Mouse (Mus musculus): ENCODE measurements at regions not wholly inside any gene's neighbourhood (a gene's known extent, or its start where the extent isn't known, plus 50 kb on each side); places are given as distances from the start of the nearest gene placed in this dataset.
A peak's percentile ranks its signal among the peaks of the same experiment; 100 is the strongest.
"Not testable (repeated sequence)": the region's sequence is repeated elsewhere in the genome, so short reads cannot be mapped to it uniquely, and the experiment has no call there.

DNA sequence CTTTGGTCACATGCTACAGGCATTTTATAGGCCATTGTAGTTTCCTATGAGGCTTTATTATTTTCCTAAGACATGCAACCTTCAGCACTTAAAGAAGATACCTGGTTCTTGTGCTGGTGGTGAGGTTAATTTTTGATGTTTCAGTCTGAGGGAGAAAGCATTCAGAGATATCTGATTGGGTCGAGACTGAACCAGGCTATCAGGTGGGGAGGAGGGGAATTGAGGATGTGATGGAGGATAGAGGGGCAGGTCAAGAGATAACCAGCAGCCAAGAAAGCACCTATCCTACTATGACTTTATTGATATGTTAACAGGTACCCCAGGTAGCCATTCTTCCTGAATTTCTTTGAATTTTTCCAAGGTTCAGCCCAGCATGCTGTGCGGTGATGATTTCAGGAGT is 74.1 kb upstream of the Zfp988 start:
- peaks cover 28% of the 10 kb centered on the region for H3K9me3 ChIP-seq (ENCODE audit: control insufficient read depth, low read length)
- ATAC-seq (replicated peaks; ENCODE audit: low FRiP score): not testable (repeated sequence)
- 78% methylated on average over 2 of the region's 2 CpGs for WGBS

DNA sequence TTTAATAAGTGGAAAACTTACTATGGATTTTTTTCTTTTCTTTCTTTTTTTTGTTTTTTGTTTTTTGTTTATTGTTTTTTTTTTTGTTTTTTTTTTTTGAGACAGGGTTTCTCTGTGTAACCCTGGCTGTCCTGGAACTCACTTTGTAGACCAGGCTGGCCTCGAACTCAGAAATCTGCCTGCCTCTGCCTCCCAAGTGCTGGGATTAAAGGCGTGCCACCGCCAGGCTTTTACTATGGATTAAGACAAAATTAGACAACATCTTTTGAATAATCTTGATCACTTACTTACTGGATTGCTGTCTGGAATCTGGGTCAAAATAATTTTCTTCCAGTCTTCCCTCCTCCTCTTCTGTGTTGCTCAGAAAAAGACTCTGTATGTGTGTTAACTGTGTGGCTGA is 73.7 kb upstream of the Zfp988 start:
- not testable (repeated sequence) for DNase-seq (ENCODE audit: low spot score); H3K36me3 ChIP-seq (ENCODE audit: control insufficient read depth, insufficient read depth, low read length); H3K4me2 ChIP-seq (ENCODE audit: low read depth, low read length, severe bottlenecking); H3K4me3 ChIP-seq (ENCODE audit: low read depth, low read length); H3K4me1 ChIP-seq (replicated peaks; ENCODE audit: control insufficient read depth, insufficient read depth, low read length); H3K27me3 ChIP-seq (ENCODE audit: control insufficient read depth, insufficient read depth, low read length); H3K9ac ChIP-seq (ENCODE audit: low read length); H3K27ac ChIP-seq (ENCODE audit: low read depth, low read length)
- H3K9me3 ChIP-seq (ENCODE audit: control insufficient read depth, low read length): peaks cover 28% of the 10 kb centered on the region
- WGBS: 85% methylated on average over 3 of the region's 3 CpGs
- ATAC-seq (replicated peaks; ENCODE audit: low FRiP score): peak; percentile 46; the same call in 1 of the 2 replicates

More for the DNA sequence above, 74.1 kb upstream of the Zfp988 start:
- H3K27me3 ChIP-seq (ENCODE audit: control insufficient read depth, insufficient read depth, low read length); H3K4me2 ChIP-seq (ENCODE audit: low read depth, low read length, severe bottlenecking); H3K4me3 ChIP-seq (ENCODE audit: low read depth, low read length); H3K9ac ChIP-seq (ENCODE audit: low read length); DNase-seq (ENCODE audit: low spot score); H3K4me1 ChIP-seq (replicated peaks; ENCODE audit: control insufficient read depth, insufficient read depth, low read length); H3K27ac ChIP-seq (ENCODE audit: low read depth, low read length); H3K36me3 ChIP-seq (ENCODE audit: control insufficient read depth, insufficient read depth, low read length): not testable (repeated sequence)

DNA sequence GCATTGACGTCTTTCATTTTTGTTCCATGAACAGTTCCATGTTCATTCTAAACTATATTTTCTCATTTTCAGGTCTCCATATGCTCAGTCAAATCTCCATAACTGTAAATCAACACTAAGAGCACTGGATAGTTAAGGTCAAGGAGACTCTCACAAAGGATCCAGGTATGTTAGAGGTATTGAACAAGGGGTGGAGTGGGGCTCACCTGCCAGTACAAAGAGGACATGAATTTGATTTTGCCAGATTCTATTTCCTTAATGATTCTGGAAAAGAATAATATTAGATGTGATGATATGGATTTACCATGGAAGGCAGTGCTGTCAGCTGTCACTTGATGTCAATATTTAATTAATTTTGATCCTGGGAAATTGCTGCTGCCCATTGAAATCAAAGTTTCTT is 73.2 kb upstream of the Zfp988 start:
- 91% methylated on average over 1 of the region's 1 CpGs for WGBS
- not testable (repeated sequence) for H3K27me3 ChIP-seq (ENCODE audit: control insufficient read depth, insufficient read depth, low read length); H3K36me3 ChIP-seq (ENCODE audit: control insufficient read depth, insufficient read depth, low read length); H3K27ac ChIP-seq (ENCODE audit: low read depth, low read length); DNase-seq (ENCODE audit: low spot score); H3K9ac ChIP-seq (ENCODE audit: low read length); H3K4me2 ChIP-seq (ENCODE audit: low read depth, low read length, severe bottlenecking); ATAC-seq (replicated peaks; ENCODE audit: low FRiP score); H3K4me1 ChIP-seq (replicated peaks; ENCODE audit: control insufficient read depth, insufficient read depth, low read length); H3K4me3 ChIP-seq (ENCODE audit: low read depth, low read length)
- H3K9me3 ChIP-seq (ENCODE audit: control insufficient read depth, low read length): peaks cover 28% of the 10 kb centered on the region

DNA sequence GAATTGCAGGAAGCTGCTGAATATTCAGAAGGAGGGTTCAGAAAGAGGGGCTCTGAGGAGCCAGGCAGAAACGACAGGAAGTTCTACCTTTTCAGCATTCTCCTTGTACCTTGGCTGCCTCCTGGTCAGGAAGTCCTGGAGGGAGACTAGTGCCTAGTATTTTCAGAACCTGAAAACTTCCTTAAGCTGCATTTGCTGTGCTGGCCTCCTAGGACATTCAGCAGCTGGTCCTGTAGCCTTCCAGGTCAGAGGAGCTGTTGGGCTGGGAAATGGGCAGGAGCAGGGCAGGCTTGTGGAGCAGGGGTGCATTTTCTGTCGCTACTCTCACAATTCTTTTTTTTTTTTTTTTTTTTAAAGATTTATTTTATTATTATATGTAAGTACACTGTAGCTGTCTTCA is 71.2 kb upstream of the Zfp988 start:
- H3K4me1 ChIP-seq (replicated peaks; ENCODE audit: control insufficient read depth, insufficient read depth, low read length); ATAC-seq (replicated peaks; ENCODE audit: low FRiP score); H3K9ac ChIP-seq (ENCODE audit: low read length); H3K4me3 ChIP-seq (ENCODE audit: low read depth, low read length); H3K27me3 ChIP-seq (ENCODE audit: control insufficient read depth, insufficient read depth, low read length); H3K36me3 ChIP-seq (ENCODE audit: control insufficient read depth, insufficient read depth, low read length); H3K4me2 ChIP-seq (ENCODE audit: low read depth, low read length, severe bottlenecking); H3K27ac ChIP-seq (ENCODE audit: low read depth, low read length): not testable (repeated sequence)
- 47% methylated on average over 2 of the region's 2 CpGs for WGBS
- DNase-seq (ENCODE audit: low spot score): peak; percentile 46
- H3K9me3 ChIP-seq (ENCODE audit: control insufficient read depth, low read length): peaks cover 28% of the 10 kb centered on the region

DNA sequence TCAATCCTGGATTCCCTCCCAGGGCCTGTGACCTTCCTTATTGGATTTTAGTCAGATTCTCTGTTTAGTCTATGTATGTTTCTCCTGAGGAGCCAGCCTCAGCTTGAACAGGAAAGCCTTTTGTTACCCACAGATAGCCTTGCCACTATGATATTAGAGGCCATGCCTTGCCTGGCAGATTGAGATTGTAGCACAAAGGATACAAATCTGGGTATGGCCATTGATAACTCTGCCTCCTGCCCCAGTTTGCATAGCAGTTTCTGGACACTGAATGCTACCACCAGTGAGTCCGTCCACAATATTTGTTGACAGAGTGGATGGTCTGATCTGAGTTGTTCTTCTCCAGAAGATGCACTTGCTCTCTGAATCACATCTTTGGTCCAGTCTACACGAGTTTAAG is 70.0 kb upstream of the Zfp988 start:
- not testable (repeated sequence) for DNase-seq (ENCODE audit: low spot score); H3K4me3 ChIP-seq (ENCODE audit: low read depth, low read length); H3K27me3 ChIP-seq (ENCODE audit: control insufficient read depth, insufficient read depth, low read length); H3K9ac ChIP-seq (ENCODE audit: low read length); H3K4me1 ChIP-seq (replicated peaks; ENCODE audit: control insufficient read depth, insufficient read depth, low read length); H3K4me2 ChIP-seq (ENCODE audit: low read depth, low read length, severe bottlenecking); ATAC-seq (replicated peaks; ENCODE audit: low FRiP score); H3K27ac ChIP-seq (ENCODE audit: low read depth, low read length); H3K36me3 ChIP-seq (ENCODE audit: control insufficient read depth, insufficient read depth, low read length)
- 54% methylated on average over 2 of the region's 2 CpGs for WGBS
- peaks cover 30% of the 10 kb centered on the region for H3K9me3 ChIP-seq (ENCODE audit: control insufficient read depth, low read length)

DNA sequence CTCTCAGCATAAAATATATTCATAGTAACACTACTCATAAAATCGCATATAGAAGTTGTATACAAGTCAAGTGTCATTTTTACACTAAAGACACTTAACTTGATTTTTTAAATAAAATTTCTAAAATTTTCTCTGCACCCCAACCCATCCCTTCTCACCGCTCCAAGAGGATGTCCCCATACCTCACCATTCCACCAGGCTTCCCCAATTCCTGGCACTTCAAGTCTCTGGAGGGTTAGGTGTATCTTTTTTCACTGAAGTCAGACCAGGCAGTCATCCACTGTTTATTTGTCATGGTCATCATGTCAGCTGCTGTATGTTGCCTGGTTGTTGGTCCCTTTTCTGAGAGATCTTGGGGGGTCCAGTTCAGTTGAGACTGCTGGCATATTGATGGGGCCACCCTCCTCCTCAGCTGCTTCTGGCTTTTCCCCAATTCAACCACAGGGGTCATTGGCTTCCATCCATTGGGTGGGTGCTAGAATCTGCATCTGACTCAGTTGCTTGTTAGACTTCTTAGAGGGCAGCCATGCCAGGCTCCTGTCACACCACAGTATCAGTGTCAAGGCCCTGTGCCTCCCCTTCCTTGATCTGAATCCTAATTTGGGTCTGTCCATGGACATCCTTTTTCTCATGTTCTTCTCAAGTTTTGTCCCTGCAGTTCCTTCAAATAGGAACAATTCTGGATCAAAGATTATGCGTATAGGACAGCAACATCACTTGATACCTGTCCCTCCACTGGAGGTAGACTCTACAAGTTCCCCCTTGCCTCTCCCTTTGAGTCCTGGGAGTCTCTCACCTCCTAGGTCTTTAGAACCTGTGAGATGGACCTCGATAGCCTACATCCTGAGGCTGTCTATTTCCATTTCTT is 63.9 kb upstream of the Zfp988 start:
- peak; percentile 33 for ATAC-seq (replicated peaks; ENCODE audit: low FRiP score)
- H3K27ac ChIP-seq (ENCODE audit: low read depth, low read length); DNase-seq (ENCODE audit: low spot score); H3K9ac ChIP-seq (ENCODE audit: low read length); H3K4me1 ChIP-seq (replicated peaks; ENCODE audit: control insufficient read depth, insufficient read depth, low read length); H3K4me2 ChIP-seq (ENCODE audit: low read depth, low read length, severe bottlenecking); H3K27me3 ChIP-seq (ENCODE audit: control insufficient read depth, insufficient read depth, low read length); H3K4me3 ChIP-seq (ENCODE audit: low read depth, low read length); H3K9me3 ChIP-seq (ENCODE audit: control insufficient read depth, low read length); H3K36me3 ChIP-seq (ENCODE audit: control insufficient read depth, insufficient read depth, low read length): not testable (repeated sequence)
- 73% methylated on average over 4 of the region's 4 CpGs for WGBS

DNA sequence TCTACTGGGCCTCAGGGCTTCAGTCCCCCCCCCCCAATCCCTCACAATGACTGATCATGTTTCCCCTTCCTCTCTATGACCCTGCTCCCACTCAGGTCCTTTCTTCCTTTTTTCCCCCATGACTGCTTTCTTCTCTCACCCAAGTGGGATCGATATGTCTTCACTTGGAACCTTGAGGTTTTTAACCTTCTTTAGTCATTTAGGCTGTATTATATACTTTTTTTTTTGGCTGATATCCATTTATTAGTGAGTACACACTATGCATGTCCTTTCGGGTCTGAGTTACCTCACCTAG is 63.3 kb upstream of the Zfp988 start:
- DNase-seq (ENCODE audit: low spot score) (no peak), ATAC-seq (replicated peaks; ENCODE audit: low FRiP score) (peak; percentile 44; the same call in 1 of the 2 replicates)
- no peak overlapping the region for H3K4me2 ChIP-seq (ENCODE audit: low read depth, low read length, severe bottlenecking)
- 88% methylated on average over 2 of the region's 2 CpGs for WGBS
- H3K4me3 ChIP-seq (ENCODE audit: low read depth, low read length): no peak overlapping the region
- H3K9ac ChIP-seq (ENCODE audit: low read length): no peak overlapping the region
- H3K27me3 ChIP-seq (ENCODE audit: control insufficient read depth, insufficient read depth, low read length): no peaks in the 10 kb centered on the region
- no peaks in the 10 kb centered on the region for H3K36me3 ChIP-seq (ENCODE audit: control insufficient read depth, insufficient read depth, low read length)
- no peaks in the 10 kb centered on the region for H3K4me1 ChIP-seq (replicated peaks; ENCODE audit: control insufficient read depth, insufficient read depth, low read length)
- peaks cover 10% of the 10 kb centered on the region; the same call in 1 of the 2 replicates for H3K9me3 ChIP-seq (ENCODE audit: control insufficient read depth, low read length)
- H3K27ac ChIP-seq (ENCODE audit: low read depth, low read length): no peak overlapping the region

DNA sequence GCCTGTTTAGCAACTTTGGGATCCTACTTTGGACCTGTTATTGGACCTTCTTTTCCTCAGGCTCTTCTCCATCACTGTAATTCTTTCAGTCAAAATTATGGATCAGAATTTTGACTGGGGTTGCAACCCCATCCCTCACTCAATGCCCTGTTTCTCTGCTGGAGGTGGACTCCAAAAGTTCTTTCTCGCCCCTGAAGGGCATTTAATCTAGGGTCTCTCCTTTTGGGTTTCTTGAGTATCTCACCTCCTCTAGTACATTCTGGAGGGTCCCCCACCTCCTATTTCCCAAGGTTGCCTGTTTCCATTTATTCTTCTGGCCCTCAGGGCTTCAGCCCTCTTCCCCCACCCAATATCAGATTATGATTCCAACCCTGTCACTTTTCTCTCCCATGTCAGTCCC is 56.9 kb upstream of the Zfp988 start:
- not testable (repeated sequence) for ATAC-seq (replicated peaks; ENCODE audit: low FRiP score); H3K4me2 ChIP-seq (ENCODE audit: low read depth, low read length, severe bottlenecking); H3K4me1 ChIP-seq (replicated peaks; ENCODE audit: control insufficient read depth, insufficient read depth, low read length); DNase-seq (ENCODE audit: low spot score); H3K36me3 ChIP-seq (ENCODE audit: control insufficient read depth, insufficient read depth, low read length); H3K9me3 ChIP-seq (ENCODE audit: control insufficient read depth, low read length); H3K27ac ChIP-seq (ENCODE audit: low read depth, low read length); H3K9ac ChIP-seq (ENCODE audit: low read length); H3K4me3 ChIP-seq (ENCODE audit: low read depth, low read length); H3K27me3 ChIP-seq (ENCODE audit: control insufficient read depth, insufficient read depth, low read length)
- WGBS: 89% methylated on average over 1 of the region's 1 CpGs

Data from forebrain, embryonic 11.5 days (tissue).